Mouse (Mus musculus) embryonic facial prominence, embryonic 13.5 days (tissue): ENCODE measurements around the gene Ascc1. TPM values are rescaled to one million over a fixed set of nuclear protein-coding genes. Genes with fewer than 3 reads are reported as not detected.
A peak's percentile ranks its signal among the peaks of the same experiment; 100 is the strongest.

ENCODE experiments used
- ATAC-seq: fragments of 200-750 bp; cut with Nextera tagmentation; 2 replicates; pipeline ENCODE4 v1.8.0; 2017; ENCODE audit warnings: low read depth; ENCODE audit not compliant: insufficient number of reproducible peaks, insufficient read depth, low FRiP score, low TSS enrichment
- H3K27ac ChIP-seq: fragments of 300-500 bp; sonication (generic); 2 replicates; pipeline ENCODE4 v1.5.1; 2015; ENCODE audit warnings: moderate library complexity, mild to moderate bottlenecking, inconsistent platforms
- H3K27me3 ChIP-seq: fragments of 300-500 bp; sonication (generic); 2 replicates; pipeline ENCODE4 v1.6.1; 2015; ENCODE audit warnings: mild to moderate bottlenecking, inconsistent platforms
- H3K36me3 ChIP-seq: fragments of 300-500 bp; sonication (generic); 2 replicates; pipeline ENCODE4 v1.6.1; 2015; ENCODE audit warnings: mild to moderate bottlenecking, inconsistent platforms
- H3K4me1 ChIP-seq: fragments of 300-500 bp; sonication (generic); 2 replicates; pipeline ENCODE4 v1.6.1; 2015; ENCODE audit warnings: inconsistent platforms
- H3K4me2 ChIP-seq: fragments of 300-500 bp; sonication (generic); 2 replicates; pipeline ENCODE4 v1.6.1; 2015; ENCODE audit warnings: moderate library complexity, mild to moderate bottlenecking, inconsistent platforms
- H3K4me3 ChIP-seq: fragments of 300-500 bp; sonication (generic); 2 replicates; pipeline ENCODE4 v1.5.1; 2015; ENCODE audit warnings: mild to moderate bottlenecking, inconsistent platforms
- H3K9ac ChIP-seq: fragments of 300-500 bp; sonication (generic); 2 replicates; pipeline ENCODE4 v1.6.1; 2015; ENCODE audit warnings: mild to moderate bottlenecking, inconsistent platforms
- H3K9me3 ChIP-seq: fragments of 300-500 bp; sonication (generic); 2 replicates; pipeline ENCODE4 v1.6.1; 2016; ENCODE audit warnings: inconsistent platforms
- WGBS: fragments of 180-500 bp; shearing (Covaris S2); methylation state at CpG from one replicate; pipeline ENCODE4 v1.1.7; 2015; ENCODE audit warnings: mixed read lengths; 5-methylcytosine and 5-hydroxymethylcytosine counted together
- polyA plus RNA-seq: library from polyadenylated mRNA; unstranded; fragments of >200 nt; fragmentation: Nextera tagmentation; extraction: Ambion mirVana; gene quantifications from 2 replicates; pipeline ENCODE4 v1.2.1, GENCODE M21; 2015

Ascc1 gene
- polyA plus RNA-seq, 1 experiment from 2014 or later = 50.3 TPM

GRCm38 (mm10) chr10:60080982-60081825 is 78.6 kb downstream of the Ascc1 start:
- peak overlapping the region; percentile 84 for H3K27ac ChIP-seq
- H3K9ac ChIP-seq = peak overlapping the region; percentile 16; the same call in 1 of the 2 replicates
- ATAC-seq = peak; percentile 43; the same call in 1 of the 2 replicates
- H3K4me1 ChIP-seq = peaks cover 53% of the 10 kb centered on the region
- H3K27me3 ChIP-seq = no peaks in the 10 kb centered on the region
- no peaks in the 10 kb centered on the region for H3K9me3 ChIP-seq
- 52% methylated on average over 21 of the region's 21 CpGs for WGBS
- H3K4me3 ChIP-seq = no peak overlapping the region
- no peaks in the 10 kb centered on the region for H3K36me3 ChIP-seq
- H3K4me2 ChIP-seq = peak overlapping the region; percentile 20; the same call in 1 of the 2 replicates

- H3K27me3 ChIP-seq = no peaks in the 10 kb centered on the region
- no peaks in the 10 kb centered on the region for H3K9me3 ChIP-seq
- H3K4me2 ChIP-seq = no peak overlapping the region
- H3K36me3 ChIP-seq = no peaks in the 10 kb centered on the region
- no peak overlapping the region for H3K9ac ChIP-seq
- no peak for ATAC-seq
- H3K4me3 ChIP-seq = no peak overlapping the region
- peak overlapping the region; percentile 84 for H3K27ac ChIP-seq
- peaks cover 53% of the 10 kb centered on the region for H3K4me1 ChIP-seq
- WGBS = 65% methylated on average over 5 of the region's 5 CpGs
These were observed 79.3 kb downstream of the Ascc1 start for GRCm38 (mm10) chr10:60081905-60082304.

DNA sequence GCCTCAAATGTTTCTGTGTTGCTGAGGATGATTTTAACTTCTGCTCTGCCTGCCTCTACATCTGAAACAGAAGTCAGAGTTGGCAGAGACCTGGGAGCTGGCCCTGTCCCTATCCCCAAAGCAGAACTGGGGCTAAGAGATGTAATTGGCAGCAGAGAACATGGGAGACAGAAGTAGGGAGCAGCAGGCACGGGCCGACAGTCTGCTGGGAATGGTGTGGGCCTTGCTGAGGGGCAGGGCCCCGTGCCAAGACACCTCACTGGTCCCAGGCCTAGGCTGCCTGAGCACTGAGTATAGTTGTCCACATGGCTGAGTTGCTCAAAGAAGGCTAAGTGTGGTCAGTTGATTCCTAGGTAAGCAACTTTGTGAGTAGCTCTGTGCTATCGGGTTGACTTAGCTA is 81.5 kb downstream of the Ascc1 start:
- WGBS = 90% methylated on average over 4 of the region's 4 CpGs
- ATAC-seq = no peak
- H3K36me3 ChIP-seq = no peaks in the 10 kb centered on the region

DNA sequence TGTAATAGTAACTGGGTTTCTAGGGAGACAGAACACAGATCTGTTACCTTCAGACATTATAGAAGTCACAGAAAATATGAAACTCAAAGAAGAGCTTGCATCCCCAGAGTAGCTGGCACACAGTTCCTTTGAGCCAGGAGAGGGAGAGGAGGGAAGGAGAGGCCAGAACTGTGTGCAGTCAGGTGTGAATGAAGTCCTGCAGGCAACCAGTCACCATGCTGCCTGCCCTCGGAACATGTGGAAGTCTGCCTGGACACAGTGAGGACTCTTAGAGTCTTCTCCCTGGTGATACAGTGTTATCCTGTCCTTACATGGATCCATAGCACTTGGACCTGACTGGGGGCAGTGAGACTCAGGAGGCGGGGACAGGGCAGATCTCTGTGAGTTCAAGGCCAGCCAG is 89.7 kb downstream of the Ascc1 start:
- Histone ChIP-seq H3K27me3 (no peaks in the 10 kb centered on the region), H3K36me3 (no peaks in the 10 kb centered on the region; the same call in 1 of the 2 replicates), H3K4me3 (no peak overlapping the region), H3K4me1 (0 out of 2 replicates have a peak, but pooled peaks cover 6% of the 10 kb centered on the region), H3K4me2 (no peak overlapping the region), H3K9me3 (no peaks in the 10 kb centered on the region), H3K9ac (no peak overlapping the region), H3K27ac (no peak overlapping the region)
- ATAC-seq = no peak
- WGBS = 86% methylated on average over 2 of the region's 2 CpGs

More for the DNA sequence above, 81.5 kb downstream of the Ascc1 start:
- Histone ChIP-seq H3K9me3 (no peaks in the 10 kb centered on the region), H3K4me2 (no peak overlapping the region), H3K9ac (no peak overlapping the region), H3K27ac (no peak overlapping the region), H3K4me1 (peaks cover 36% of the 10 kb centered on the region), H3K27me3 (no peaks in the 10 kb centered on the region), H3K4me3 (no peak overlapping the region)

DNA sequence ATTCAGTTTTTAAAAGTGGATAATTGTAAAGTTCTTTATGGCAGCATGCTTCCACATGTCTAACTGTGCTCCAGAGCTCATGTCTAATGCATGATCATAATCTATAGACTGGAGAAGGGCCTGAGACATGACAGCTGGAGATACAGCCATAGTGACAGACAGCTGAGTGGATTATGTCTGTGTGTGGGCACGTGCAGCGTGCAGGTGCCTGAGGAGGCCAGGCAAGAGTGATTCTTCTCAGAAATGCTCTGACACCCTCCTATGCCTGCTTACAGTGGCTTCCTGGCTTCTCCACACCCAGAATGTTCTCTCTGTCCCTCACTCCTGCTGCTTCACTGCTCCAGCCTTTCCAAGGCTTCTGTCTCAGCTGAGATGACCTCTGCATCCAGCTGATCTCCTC is 91.1 kb downstream of the Ascc1 start:
- WGBS = 69% methylated on average over 2 of the region's 2 CpGs
- Histone ChIP-seq H3K27me3 (no peaks in the 10 kb centered on the region), H3K36me3 (peaks cover 8% of the 10 kb centered on the region), H3K27ac (no peak overlapping the region), H3K4me1 (0 out of 2 replicates have a peak, but pooled peaks cover 6% of the 10 kb centered on the region), H3K4me2 (no peak overlapping the region), H3K9ac (no peak overlapping the region), H3K4me3 (no peak overlapping the region), H3K9me3 (no peaks in the 10 kb centered on the region)
- ATAC-seq = no peak

GRCm38 (mm10) chr10:60095558-60095957 is 93.0 kb downstream of the Ascc1 start:
- H3K4me2 ChIP-seq = no peak overlapping the region
- no peak overlapping the region for H3K4me3 ChIP-seq
- 0 out of 2 replicates have a peak, but pooled peaks cover 6% of the 10 kb centered on the region for H3K4me1 ChIP-seq
- H3K9me3 ChIP-seq = no peaks in the 10 kb centered on the region
- H3K27ac ChIP-seq = no peak overlapping the region
- no peak for ATAC-seq
- no peak overlapping the region for H3K9ac ChIP-seq
- peaks cover 13% of the 10 kb centered on the region for H3K36me3 ChIP-seq
- WGBS = 90% methylated on average over 2 of the region's 2 CpGs
- no peaks in the 10 kb centered on the region for H3K27me3 ChIP-seq

DNA sequence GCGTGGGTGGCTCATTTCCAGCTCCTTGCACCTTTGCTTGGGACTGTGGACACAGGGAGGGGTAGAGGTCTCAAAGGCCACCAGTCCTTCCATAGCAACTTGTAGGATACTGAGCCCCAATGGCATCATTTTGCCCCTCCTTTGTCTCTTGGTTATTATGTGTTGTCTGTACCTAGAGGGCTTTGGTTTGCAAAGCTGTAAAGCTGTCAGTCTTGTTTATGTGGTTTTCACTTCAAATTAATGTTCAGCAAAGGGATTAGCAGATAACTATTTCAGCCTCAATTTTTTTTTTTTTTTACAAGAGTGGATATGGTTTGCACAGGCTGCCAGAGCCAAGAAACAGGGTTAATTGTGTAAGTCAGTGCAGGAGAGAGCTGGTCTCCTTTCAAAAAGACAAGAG is 93.7 kb downstream of the Ascc1 start:
- no peak for ATAC-seq
- Histone ChIP-seq H3K4me3 (no peak overlapping the region), H3K9me3 (no peaks in the 10 kb centered on the region), H3K4me1 (0 out of 2 replicates have a peak, but pooled peaks cover 1% of the 10 kb centered on the region), H3K4me2 (no peak overlapping the region), H3K9ac (no peak overlapping the region), H3K27me3 (no peaks in the 10 kb centered on the region), H3K27ac (no peak overlapping the region), H3K36me3 (peaks cover 13% of the 10 kb centered on the region)
- WGBS = 68% methylated on average over 1 of the region's 1 CpGs

- H3K4me3 ChIP-seq = no peak overlapping the region
- no peaks in the 10 kb centered on the region for H3K4me1 ChIP-seq
- 91% methylated on average over 9 of the region's 9 CpGs for WGBS
- ATAC-seq = no peak
- H3K36me3 ChIP-seq = peaks cover 13% of the 10 kb centered on the region
- H3K27me3 ChIP-seq = no peaks in the 10 kb centered on the region
- H3K9me3 ChIP-seq = no peaks in the 10 kb centered on the region
- H3K9ac ChIP-seq = no peak overlapping the region
- no peak overlapping the region for H3K4me2 ChIP-seq
- no peak overlapping the region for H3K27ac ChIP-seq
These were observed 94.5 kb downstream of the Ascc1 start for GRCm38 (mm10) chr10:60097146-60097545.

- Histone ChIP-seq H3K4me2 (no peak overlapping the region), H3K27ac (no peak overlapping the region), H3K27me3 (no peaks in the 10 kb centered on the region), H3K4me1 (no peaks in the 10 kb centered on the region), H3K4me3 (no peak overlapping the region), H3K9ac (no peak overlapping the region), H3K36me3 (peaks cover 13% of the 10 kb centered on the region), H3K9me3 (no peaks in the 10 kb centered on the region)
- 82% methylated on average over 5 of the region's 5 CpGs for WGBS
- no peak for ATAC-seq
These were observed 95.2 kb downstream of the Ascc1 start for GRCm38 (mm10) chr10:60097774-60098173.

GRCm38 (mm10) chr10:60105391-60106145 is 103.0 kb downstream of the Ascc1 start:
- H3K27me3 ChIP-seq = peaks cover 61% of the 10 kb centered on the region
- H3K4me3 ChIP-seq = peak overlapping the region; percentile 63
- H3K4me1 ChIP-seq = peaks cover 16% of the 10 kb centered on the region
- H3K9ac ChIP-seq = no peak overlapping the region
- WGBS = 20% methylated on average over 20 of the region's 20 CpGs
- H3K9me3 ChIP-seq = no peaks in the 10 kb centered on the region
- H3K27ac ChIP-seq = no peak overlapping the region
- no peak for ATAC-seq
- H3K4me2 ChIP-seq = peak overlapping the region; percentile 98
- no peaks in the 10 kb centered on the region for H3K36me3 ChIP-seq

DNA sequence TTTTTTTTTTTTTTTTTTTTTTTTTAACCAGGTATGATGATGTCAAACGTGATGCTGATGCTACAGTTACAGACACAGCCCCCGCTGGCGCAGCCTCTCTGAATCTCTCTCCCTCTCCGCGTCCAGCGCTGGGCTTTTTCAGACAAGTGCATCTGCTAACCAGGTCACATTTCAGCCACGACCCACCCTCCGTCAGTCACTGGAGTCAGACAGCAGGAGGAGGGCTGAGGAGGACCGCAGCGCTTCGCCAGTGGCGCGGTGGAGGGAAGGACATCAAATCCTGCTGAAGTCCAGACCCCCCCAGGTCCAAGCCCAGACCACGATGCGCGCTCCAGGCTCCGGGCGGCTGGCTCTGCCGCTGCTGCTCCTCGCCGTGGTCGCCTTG is 103.5 kb downstream of the Ascc1 start, which contains the start of gene Spock2:
TSS of gene Spock2 (plus strand) at position 74 of the 385 bp plus-strand sequence.
- Histone ChIP-seq H3K9ac (peak within 1 kb of the TSS; percentile 76), H3K4me1 (peaks cover 16% of the 10 kb centered on the region), H3K27ac (no peak within 1 kb of the TSS), H3K4me3 (peak within 1 kb of the TSS; percentile 63), H3K9me3 (no peaks in the 10 kb centered on the region), H3K36me3 (no peaks in the 10 kb centered on the region), H3K27me3 (peaks cover 67% of the 10 kb centered on the region), H3K4me2 (peak within 1 kb of the TSS; percentile 98)
- WGBS = under 1% methylated on average over 22 of the region's 22 CpGs
- peak; percentile 7; the same call in 1 of the 2 replicates for ATAC-seq
